Mouse (Mus musculus): Measurements from ENCODE around the gene Cryl1.

The Cryl1 gene

DNA sequence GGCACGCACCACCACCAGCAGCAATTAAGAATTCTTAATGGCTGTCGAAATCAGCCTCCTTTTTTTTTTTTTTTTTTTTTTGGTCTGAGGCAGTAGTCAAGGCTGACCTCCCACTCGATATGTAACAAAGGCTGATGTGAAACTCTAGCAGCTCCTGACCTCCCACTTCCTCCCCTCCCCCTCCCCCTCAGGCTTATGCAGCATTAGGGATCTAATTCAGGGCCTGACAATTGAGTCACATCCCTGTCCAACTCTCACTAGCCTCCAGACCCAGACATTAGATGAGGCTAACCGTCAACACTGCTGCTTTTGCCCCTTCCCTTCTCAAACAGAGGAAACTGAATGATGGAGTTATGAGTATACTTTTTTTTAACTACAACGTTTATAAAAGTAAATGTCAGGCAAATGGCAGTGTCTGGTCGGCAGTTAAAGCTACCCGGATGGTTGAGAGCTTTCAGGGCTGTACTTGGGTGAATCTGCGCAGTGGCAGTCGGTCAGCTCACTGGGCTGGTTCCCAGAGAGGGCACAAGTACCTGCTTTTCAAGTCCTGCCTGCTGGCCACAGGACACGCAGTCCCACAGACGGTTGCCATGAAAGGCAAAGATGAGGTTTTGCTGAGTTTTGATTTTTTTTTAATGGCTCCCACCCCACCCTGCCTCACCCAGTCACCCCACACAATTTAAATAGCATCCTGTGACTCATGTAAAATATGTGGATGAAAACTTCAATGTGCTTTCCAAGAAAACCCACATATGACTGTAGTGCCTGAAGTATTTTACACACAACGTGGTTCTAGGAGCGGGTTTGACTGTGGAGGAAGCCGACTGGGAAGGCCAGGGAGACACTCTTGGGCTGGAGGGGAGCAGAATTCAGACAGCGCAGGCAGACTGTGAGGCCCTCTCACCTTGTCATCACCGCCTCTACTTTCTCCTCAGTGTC lies 81.4 kb downstream of the Cryl1 start:
- no peak for DNase-seq

- no peak for DNase-seq
Measured at GRCm38 (mm10) chr14:57315976-57316375, 82.4 kb downstream of the Cryl1 start.

DNA sequence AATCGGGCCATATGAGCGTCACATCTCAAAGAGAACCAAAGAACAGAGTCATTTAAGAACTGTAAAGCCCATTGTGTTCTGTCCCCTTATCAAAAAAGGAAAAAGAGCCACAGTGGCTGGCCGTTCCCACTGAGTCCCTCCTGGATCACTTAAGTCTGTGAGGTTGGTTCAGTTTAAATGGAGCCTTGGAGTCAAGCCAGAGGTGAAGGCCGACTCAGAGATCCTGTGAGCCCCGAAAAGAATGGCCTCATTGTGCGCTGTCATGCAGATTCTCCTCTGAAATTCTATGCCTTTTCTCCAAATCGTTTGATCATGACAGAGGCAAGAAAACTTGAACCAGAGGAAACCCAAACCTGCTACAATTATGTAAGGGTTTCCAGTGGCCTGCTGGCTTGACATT lies 82.8 kb downstream of the Cryl1 start:
- DNase-seq = no peak

GRCm38 (mm10) chr14:57301600-57302230 lies 96.6 kb downstream of the Cryl1 start:
- DNase-seq = no peak

GRCm38 (mm10) chr14:57300530-57300929 lies 97.8 kb downstream of the Cryl1 start:
- DNase-seq = no peak

DNA sequence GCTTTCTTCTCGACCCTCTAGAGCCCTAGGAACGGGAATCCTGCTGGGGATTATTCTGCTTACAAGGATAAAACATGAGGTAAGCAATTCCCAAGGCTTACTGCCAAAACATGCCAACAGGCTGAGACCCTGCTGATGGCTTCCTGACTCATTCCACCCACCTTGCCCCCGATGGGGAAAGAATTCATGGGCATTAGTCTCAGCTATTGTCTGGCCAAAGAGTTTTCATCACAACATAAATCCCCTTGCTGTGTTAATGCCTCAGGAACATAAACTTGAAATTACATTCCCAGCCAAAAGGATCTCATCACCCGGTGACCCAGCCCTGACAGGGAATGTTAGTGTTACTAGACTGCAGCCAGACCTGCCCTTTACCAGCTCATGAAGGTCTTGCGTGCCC lies 100.7 kb downstream of the Cryl1 start:
- no peak for DNase-seq

DNA sequence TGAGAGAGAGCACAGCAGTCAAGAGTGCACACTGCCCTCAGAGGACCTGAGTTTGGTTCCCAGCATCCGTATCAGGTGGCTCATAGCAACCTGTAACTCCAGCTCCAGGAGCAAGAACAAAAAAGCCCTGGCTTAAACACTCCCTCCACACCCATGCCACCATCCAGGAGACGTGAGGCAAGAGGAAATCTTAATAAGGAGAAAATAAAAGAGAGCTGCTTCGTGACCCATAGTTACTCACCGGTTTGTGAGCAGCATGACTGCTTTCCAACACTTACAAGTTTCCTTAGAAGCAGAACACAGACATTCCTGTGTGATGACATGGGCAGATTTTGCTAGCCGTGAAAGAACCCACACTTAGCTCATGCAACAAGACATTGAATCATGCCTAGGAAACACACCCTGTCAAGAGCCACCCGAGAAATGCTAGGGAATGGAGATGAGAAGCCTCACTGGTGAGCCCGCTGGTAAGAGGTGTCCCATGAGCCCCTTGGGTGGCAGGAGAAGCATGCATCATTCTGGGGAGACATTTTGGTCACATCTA lies 106.9 kb downstream of the Cryl1 start:
- DNase-seq = no peak

DNA sequence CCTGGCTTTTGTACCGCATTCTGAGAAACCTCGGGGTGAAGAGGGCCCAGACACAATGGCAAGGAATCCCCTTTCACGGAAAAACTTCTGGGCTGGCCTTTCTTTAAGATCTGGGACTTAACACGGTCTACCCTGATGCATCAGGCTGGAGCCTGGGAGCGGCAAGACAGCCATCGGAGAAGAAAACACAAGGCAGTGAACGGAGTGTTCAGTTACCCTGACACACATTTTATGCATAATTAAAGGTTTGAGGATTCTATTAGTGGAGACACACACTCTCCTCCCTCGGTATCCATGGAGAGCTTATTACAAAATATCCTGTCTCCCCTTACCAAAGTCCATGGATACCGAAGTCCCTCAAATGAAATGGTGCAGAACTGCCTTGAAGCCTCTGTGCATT lies 109.2 kb downstream of the Cryl1 start:
- DNase-seq = no peak

- DNase-seq = no peak
Measured at GRCm38 (mm10) chr14:57283816-57284215, 114.5 kb downstream of the Cryl1 start.

DNA sequence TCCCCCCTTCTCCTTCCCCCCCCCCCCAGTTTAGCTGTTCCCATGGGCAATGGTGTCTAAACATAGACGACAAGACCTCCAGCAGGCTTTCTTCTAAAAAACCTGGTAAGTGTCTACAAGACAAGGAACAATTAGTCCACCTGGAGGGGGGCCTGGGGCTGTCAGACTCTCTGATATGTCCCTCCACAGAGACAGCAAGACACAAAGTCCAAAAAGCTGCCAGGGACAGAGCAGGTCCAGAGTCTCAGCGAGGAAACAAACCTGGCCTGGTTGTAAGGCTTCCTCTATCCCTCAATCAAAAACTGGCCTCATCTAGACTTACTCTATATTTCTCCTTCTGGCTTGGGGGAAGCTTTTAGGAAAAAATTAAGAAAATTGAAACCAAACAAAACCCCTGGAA lies 115.7 kb downstream of the Cryl1 start:
- no peak for DNase-seq

GRCm38 (mm10) chr14:57280835-57281234 lies 117.5 kb downstream of the Cryl1 start:
- no peak for DNase-seq

GRCm38 (mm10) chr14:57276481-57277012 lies 121.8 kb downstream of the Cryl1 start:
- no peak for DNase-seq

- DNase-seq = no peak
Measured at GRCm38 (mm10) chr14:57272341-57272740, 126.0 kb downstream of the Cryl1 start.

- DNase-seq = no peak
Measured at GRCm38 (mm10) chr14:57271861-57272260, 126.5 kb downstream of the Cryl1 start.

DNA sequence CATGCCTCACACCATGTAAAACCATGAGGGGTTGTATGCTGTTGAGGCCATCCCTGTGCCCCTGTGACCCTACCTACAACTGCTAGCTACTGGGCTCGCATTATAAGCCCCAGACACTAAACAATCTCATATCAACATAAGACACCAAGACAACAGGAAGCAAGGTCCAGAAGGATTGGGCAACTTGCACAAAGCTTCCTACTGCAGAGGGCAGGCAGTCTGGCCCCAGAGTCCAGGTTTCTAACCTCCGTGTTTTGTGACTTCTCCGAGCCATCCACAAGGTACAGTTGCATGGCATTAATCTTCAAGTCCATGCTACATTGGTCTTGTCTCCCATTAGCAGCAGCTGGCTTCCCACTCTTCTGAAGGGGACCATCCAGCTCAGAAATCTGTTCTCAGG lies 129.4 kb downstream of the Cryl1 start:
- DNase-seq = no peak

GRCm38 (mm10) chr14:57268344-57268743 lies 130.0 kb downstream of the Cryl1 start:
- no peak for DNase-seq

GRCm38 (mm10) chr14:57263943-57264342 lies 134.4 kb downstream of the Cryl1 start:
- no peak for DNase-seq

DNA sequence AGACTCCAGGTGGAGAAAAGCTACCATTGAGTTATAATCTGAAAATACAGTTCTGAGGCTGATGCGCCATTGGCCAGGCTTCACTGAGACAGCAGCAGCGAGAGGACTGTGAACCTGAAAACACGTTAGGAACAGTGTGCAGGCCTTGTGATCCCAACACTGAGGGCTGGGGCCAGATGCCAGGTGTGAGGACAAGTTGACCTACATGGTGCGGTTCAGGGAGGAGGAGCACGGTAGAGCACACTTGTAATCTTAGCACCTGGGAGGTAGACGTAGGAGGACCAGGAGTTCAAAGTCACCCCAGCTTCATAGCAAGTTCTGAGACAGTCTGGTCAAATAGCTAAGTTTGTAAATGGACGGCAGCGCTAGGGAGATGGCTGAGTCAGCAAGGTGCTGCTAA lies 139.0 kb downstream of the Cryl1 start:
- DNase-seq = no peak

- no peak for DNase-seq
Measured at GRCm38 (mm10) chr14:57248661-57249060, 149.7 kb downstream of the Cryl1 start.

GRCm38 (mm10) chr14:57246575-57246974 lies 151.8 kb downstream of the Cryl1 start:
- no peak for DNase-seq

GRCm38 (mm10) chr14:57242978-57243377 lies 155.4 kb downstream of the Cryl1 start:
- DNase-seq = no peak

GRCm38 (mm10) chr14:57235276-57235675 lies 163.1 kb downstream of the Cryl1 start:
- no peak for DNase-seq

- no peak for DNase-seq
Measured at GRCm38 (mm10) chr14:57234711-57235110, 163.6 kb downstream of the Cryl1 start.

Measured in lung, postnatal 10 days (tissue).